Mouse (Mus musculus) neural tube, embryonic 13.5 days (tissue): Measurements from ENCODE around the gene Enho. TPM values are rescaled to one million over a fixed set of nuclear protein-coding genes. Genes with fewer than 3 reads are reported as not detected.

Experiments used
- ATAC-seq: fragments of 200-750 bp; cut with Nextera tagmentation; 2 replicates; pipeline ENCODE4 v1.8.0; 2017; ENCODE audit warnings: low read depth, mild to moderate bottlenecking, moderate TSS enrichment, moderate library complexity
- H3K27ac ChIP-seq: fragments of 300-500 bp; sonication (generic); replicated peaks from 2 replicates; pipeline ENCODE4 v1.5.1; 2015; ENCODE audit warnings: moderate library complexity, mild to moderate bottlenecking, inconsistent platforms
- H3K27me3 ChIP-seq: fragments of 300-500 bp; sonication (generic); 2 replicates; pipeline ENCODE4 v1.6.1; 2015; ENCODE audit warnings: mild to moderate bottlenecking, inconsistent platforms
- H3K36me3 ChIP-seq: fragments of 300-500 bp; sonication (generic); 2 replicates; pipeline ENCODE4 v1.6.1; 2015; ENCODE audit warnings: mild to moderate bottlenecking, inconsistent platforms
- H3K4me1 ChIP-seq: fragments of 300-500 bp; sonication (generic); replicated peaks from 2 replicates; pipeline ENCODE4 v1.6.1; 2015; ENCODE audit warnings: inconsistent platforms
- H3K4me2 ChIP-seq: fragments of 300-500 bp; sonication (generic); 2 replicates; pipeline ENCODE4 v1.6.1; 2015; ENCODE audit warnings: inconsistent platforms, mild to moderate bottlenecking, moderate library complexity
- H3K4me3 ChIP-seq: fragments of 300-500 bp; sonication (generic); 2 replicates; pipeline ENCODE4 v1.5.1; 2015; ENCODE audit warnings: mild to moderate bottlenecking, inconsistent platforms
- H3K9ac ChIP-seq: fragments of 300-500 bp; sonication (generic); 2 replicates; pipeline ENCODE4 v1.6.1; 2015; ENCODE audit warnings: moderate library complexity, mild to moderate bottlenecking, inconsistent platforms
- H3K9me3 ChIP-seq: fragments of 300-500 bp; sonication (generic); 2 replicates; pipeline ENCODE4 v1.6.1; 2016; ENCODE audit warnings: inconsistent platforms
- WGBS: fragments of 180-500 bp; shearing (Covaris S2); methylation state at CpG from one replicate; pipeline ENCODE4 v1.1.7; 2015; 5-methylcytosine and 5-hydroxymethylcytosine counted together
- polyA plus RNA-seq: library from polyadenylated mRNA; unstranded; fragments of >200 nt; fragmentation: Nextera tagmentation; extraction: Ambion mirVana; gene quantifications from 2 replicates; pipeline ENCODE4 v1.2.1, GENCODE M21; 2015

Enho gene
- polyA plus RNA-seq, 1 experiment from 2014 or later, result 81.9 TPM

DNA sequence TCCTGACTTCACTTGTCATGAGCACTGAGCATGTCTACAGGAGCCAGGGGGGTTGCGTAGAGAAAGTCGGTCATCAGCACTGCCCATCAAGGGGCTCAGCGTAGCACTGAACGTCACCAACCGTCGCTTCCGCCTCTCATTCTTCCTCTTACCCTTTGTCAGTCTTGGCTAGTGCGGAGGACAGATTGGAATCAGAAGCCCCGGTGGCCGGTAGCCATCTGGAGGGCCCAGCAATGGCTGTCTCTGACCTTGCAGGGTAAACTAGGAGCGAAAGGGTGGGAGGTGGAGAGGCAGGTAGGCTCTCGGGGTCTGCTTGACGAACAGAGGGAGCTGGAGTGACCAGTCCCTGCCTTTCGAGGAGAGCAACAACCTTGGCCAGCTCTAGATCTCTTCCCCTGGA lies 18.1 kb downstream of the Enho start:
- Histone ChIP-seq H3K9me3 (no peaks in the 10 kb centered on the region), H3K4me2 (no peak overlapping the region), H3K27ac (no peak overlapping the region), H3K36me3 (no peaks in the 10 kb centered on the region), H3K4me3 (no peak overlapping the region), H3K9ac (no peak overlapping the region), H3K27me3 (no peaks in the 10 kb centered on the region), H3K4me1 (peaks cover 28% of the 10 kb centered on the region)
- ATAC-seq, result no peak
- 88% methylated on average over 14 of the region's 14 CpGs for WGBS

DNA sequence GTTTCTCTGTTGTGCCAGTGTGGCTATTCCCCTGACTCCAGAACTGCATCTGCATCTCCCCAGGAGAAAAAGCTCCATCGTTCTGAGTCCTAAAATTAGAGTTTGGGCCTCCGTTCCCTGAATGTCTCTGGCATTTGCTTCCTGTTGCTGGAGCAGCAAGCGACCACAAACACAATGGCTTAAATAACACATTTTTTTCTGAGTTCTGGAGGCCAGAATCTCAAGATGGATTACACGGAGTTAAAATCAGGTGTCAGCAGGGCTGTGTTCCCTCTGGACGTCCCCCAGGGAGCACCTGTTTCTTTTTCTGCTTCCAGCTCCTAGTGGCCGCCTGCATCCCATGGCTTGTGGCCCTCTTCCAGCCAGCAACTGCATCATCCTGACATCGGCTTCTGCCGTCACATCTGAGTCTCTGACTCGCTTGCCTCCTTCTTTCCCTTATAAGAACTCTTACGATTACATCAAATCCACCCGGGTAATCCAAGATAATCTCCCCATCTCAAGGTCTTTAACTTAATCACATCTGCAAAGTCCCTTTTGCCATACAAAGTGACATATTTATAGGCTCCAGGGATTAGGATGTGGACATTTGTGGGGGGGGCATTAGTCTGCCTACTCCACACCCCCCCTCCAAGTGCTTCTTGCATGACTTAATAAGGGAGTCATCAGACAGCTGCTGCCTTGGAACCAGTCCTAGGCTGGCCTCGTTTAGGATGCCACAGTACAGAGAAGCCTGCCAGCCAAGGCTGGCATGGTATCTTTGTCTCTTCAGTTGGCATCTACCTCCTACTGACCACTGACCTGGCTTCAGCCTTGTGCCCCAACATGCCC lies 21.0 kb downstream of the Enho start:
- 45% methylated on average over 12 of the region's 12 CpGs for WGBS
- H3K27ac ChIP-seq, result peak overlapping the region; percentile 59

DNA sequence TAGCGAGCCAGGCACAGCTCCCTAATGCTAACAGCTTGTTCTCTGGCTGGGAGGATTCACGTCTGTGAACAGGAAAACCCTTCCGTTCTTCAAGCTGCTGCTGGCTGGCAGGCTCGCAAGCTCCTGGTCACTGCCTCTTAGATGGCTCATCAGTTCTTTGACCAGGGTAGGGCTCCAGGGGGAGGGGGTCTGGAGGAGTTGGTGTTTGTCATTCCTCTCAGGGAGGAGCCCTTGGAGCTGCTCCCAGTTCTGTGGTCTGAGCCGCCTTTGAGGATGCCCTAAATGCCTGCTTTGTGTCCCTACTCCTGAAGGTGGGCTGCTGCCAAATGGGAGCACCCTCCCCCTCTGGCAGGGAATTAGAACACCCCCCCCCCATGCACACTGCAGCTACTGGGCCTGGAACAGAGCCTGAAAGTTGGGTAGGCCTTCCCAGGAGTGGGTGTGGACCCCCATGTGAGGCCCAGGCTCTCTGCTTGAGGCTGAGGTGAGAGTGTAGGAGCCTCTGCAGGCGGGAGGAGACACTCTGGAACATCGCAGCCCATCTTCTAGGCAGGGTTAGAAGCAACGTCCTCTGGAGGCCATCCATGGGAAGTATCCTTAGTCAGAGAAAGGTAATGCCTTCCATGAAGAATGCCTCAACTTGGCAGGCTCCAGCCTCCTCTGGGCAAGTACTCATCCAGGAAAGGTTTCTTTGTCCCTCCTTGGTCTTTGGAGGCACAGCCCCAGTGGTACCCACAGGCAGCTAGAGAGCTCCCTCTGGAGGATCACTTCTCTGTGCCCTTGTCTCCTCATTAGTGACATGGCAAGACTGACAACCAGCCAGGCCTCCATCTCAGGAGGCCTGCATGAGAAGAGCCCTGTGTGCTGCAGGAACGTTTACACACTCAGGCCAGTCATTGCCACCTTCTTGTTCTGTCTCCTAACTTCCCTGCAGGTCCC lies 24.2 kb downstream of the Enho start:
- no peaks in the 10 kb centered on the region for H3K9me3 ChIP-seq
- H3K27me3 ChIP-seq, result no peaks in the 10 kb centered on the region; the same call in 1 of the 2 replicates
- peaks cover 70% of the 10 kb centered on the region for H3K4me1 ChIP-seq
- H3K9ac ChIP-seq, result no peak overlapping the region
- H3K36me3 ChIP-seq, result no peaks in the 10 kb centered on the region
- peak; percentile 78 for ATAC-seq
- no peak overlapping the region for H3K4me2 ChIP-seq
- H3K4me3 ChIP-seq, result no peak overlapping the region
- H3K27ac ChIP-seq, result peak overlapping the region; percentile 74
- WGBS, result 57% methylated on average over 9 of the region's 9 CpGs

More for the DNA sequence above, 21.0 kb downstream of the Enho start:
- no peaks in the 10 kb centered on the region for H3K36me3 ChIP-seq
- ATAC-seq, result no peak
- no peak overlapping the region for H3K4me2 ChIP-seq
- H3K9me3 ChIP-seq, result no peaks in the 10 kb centered on the region
- no peak overlapping the region for H3K4me3 ChIP-seq
- H3K27me3 ChIP-seq, result no peaks in the 10 kb centered on the region; the same call in 1 of the 2 replicates
- peaks cover 41% of the 10 kb centered on the region for H3K4me1 ChIP-seq
- H3K9ac ChIP-seq, result no peak overlapping the region; the same call in 1 of the 2 replicates

DNA sequence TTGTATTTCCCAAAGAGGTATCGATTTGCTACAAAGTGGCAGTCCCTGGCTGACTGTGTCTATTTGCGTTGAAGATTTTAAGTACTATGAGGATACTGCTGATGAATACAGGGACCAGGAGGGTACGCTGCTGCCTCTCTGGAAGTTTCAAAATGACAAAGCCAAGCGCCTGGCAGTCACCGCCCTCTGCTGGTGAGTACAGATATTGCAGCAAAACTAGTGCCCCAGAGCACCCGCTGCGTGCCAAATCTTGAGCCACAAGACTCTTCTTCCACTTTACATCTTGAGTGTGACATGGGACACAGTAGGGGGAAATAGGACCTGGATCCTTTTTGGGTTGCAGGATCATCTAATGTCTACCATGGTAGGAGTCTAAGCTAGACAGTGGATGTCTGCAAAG lies 26.0 kb downstream of the Enho start:
- Histone ChIP-seq H3K4me2 (no peak overlapping the region), H3K36me3 (no peaks in the 10 kb centered on the region), H3K27ac (no peak overlapping the region), H3K27me3 (no peaks in the 10 kb centered on the region; the same call in 1 of the 2 replicates), H3K4me1 (peaks cover 71% of the 10 kb centered on the region), H3K4me3 (no peak overlapping the region), H3K9ac (no peak overlapping the region), H3K9me3 (no peaks in the 10 kb centered on the region)
- no peak for ATAC-seq
- WGBS, result 8% methylated on average over 7 of the region's 7 CpGs

DNA sequence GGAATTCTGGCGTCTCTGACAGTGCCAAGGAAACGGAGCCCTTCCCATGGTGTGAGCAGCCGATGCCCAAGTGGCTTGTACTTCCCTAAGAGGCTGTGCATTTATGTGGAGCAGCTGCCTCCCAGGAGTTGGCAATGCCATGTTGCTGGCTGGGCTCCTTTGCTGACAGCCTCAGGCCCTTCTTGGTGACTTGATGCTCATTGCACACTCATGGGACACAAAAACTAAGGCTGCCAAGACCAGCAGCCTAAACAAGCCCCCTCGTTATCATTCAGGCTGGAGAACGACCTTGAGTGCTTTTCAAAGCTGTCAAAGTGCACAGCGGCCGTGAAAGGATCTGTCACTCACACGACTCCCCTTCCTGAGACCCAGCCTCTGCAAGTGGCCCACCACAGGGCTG lies 28.0 kb downstream of the Enho start:
- Histone ChIP-seq H3K4me2 (no peak overlapping the region), H3K9ac (no peak overlapping the region), H3K27me3 (no peaks in the 10 kb centered on the region; the same call in 1 of the 2 replicates), H3K27ac (peak overlapping the region; percentile 75), H3K9me3 (no peaks in the 10 kb centered on the region), H3K4me3 (no peak overlapping the region), H3K36me3 (no peaks in the 10 kb centered on the region), H3K4me1 (peaks cover 57% of the 10 kb centered on the region)
- peak; percentile 10; the same call in 1 of the 2 replicates for ATAC-seq
- WGBS, result 28% methylated on average over 8 of the region's 8 CpGs

- Histone ChIP-seq H3K9ac (no peak overlapping the region), H3K4me2 (no peak overlapping the region), H3K27ac (no peak overlapping the region), H3K4me1 (peaks cover 50% of the 10 kb centered on the region), H3K9me3 (no peaks in the 10 kb centered on the region), H3K27me3 (no peaks in the 10 kb centered on the region; the same call in 1 of the 2 replicates), H3K4me3 (no peak overlapping the region), H3K36me3 (no peaks in the 10 kb centered on the region)
- ATAC-seq, result no peak
- WGBS, result 36% methylated on average over 6 of the region's 6 CpGs
These were observed 29.5 kb downstream of the Enho start for GRCm38 (mm10) chr4:41610594-41610980.

- Histone ChIP-seq H3K36me3 (no peaks in the 10 kb centered on the region), H3K27ac (0 out of 2 replicates have a peak overlapping the region, but pooled peaks have one; percentile 10), H3K9me3 (no peaks in the 10 kb centered on the region), H3K4me1 (peaks cover 50% of the 10 kb centered on the region), H3K9ac (no peak overlapping the region), H3K27me3 (no peaks in the 10 kb centered on the region), H3K4me2 (no peak overlapping the region), H3K4me3 (no peak overlapping the region)
- WGBS, result 68% methylated on average over 10 of the region's 10 CpGs
- no peak for ATAC-seq
These were observed 30.2 kb downstream of the Enho start for GRCm38 (mm10) chr4:41609681-41610593.

GRCm38 (mm10) chr4:41606784-41607183 lies 33.3 kb downstream of the Enho start:
- no peak overlapping the region for H3K4me2 ChIP-seq
- no peaks in the 10 kb centered on the region for H3K36me3 ChIP-seq
- ATAC-seq, result no peak
- H3K4me3 ChIP-seq, result no peak overlapping the region
- H3K9me3 ChIP-seq, result no peaks in the 10 kb centered on the region
- no peak overlapping the region for H3K27ac ChIP-seq
- no peak overlapping the region for H3K9ac ChIP-seq
- H3K27me3 ChIP-seq, result no peaks in the 10 kb centered on the region
- H3K4me1 ChIP-seq, result peaks cover 35% of the 10 kb centered on the region
- WGBS, result 51% methylated on average over 4 of the region's 4 CpGs

- no peak overlapping the region for H3K4me3 ChIP-seq
- peak; percentile 78 for ATAC-seq
- 0 out of 2 replicates have a peak overlapping the region, but pooled peaks have one; percentile 8 for H3K9ac ChIP-seq
- peaks cover 25% of the 10 kb centered on the region for H3K4me1 ChIP-seq
- H3K4me2 ChIP-seq, result no peak overlapping the region
- H3K36me3 ChIP-seq, result no peaks in the 10 kb centered on the region
- H3K9me3 ChIP-seq, result no peaks in the 10 kb centered on the region
- 23% methylated on average over 8 of the region's 8 CpGs for WGBS
- H3K27ac ChIP-seq, result peak overlapping the region; percentile 69
- H3K27me3 ChIP-seq, result no peaks in the 10 kb centered on the region
These were observed 35.4 kb downstream of the Enho start for GRCm38 (mm10) chr4:41604476-41605396.

DNA sequence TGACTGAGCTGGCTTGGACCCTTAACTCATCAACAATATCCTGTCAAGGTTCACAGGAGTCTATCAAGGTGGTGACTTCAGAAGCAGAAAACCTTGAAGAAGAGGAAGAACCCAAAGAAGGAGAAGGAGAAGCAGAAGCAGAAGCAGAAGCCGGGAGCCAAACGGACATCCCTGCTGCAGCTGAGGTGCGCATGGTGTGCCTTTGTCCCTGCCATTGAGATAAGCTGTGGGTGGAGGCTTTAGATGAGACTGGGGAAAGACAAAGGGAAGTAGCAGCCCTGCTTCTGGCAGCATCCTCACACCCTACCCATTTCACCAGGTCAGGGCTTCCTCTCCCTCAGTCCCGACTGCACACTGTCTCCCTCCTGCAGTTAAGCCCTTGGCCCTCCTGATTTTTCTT lies 37.3 kb downstream of the Enho start:
- ATAC-seq, result no peak
- H3K27me3 ChIP-seq, result no peaks in the 10 kb centered on the region
- no peak overlapping the region for H3K27ac ChIP-seq
- no peak overlapping the region for H3K4me2 ChIP-seq
- H3K4me1 ChIP-seq, result peaks cover 17% of the 10 kb centered on the region
- no peaks in the 10 kb centered on the region for H3K9me3 ChIP-seq
- no peaks in the 10 kb centered on the region for H3K36me3 ChIP-seq
- no peak overlapping the region for H3K4me3 ChIP-seq
- 75% methylated on average over 4 of the region's 4 CpGs for WGBS
- H3K9ac ChIP-seq, result no peak overlapping the region
